Mouse (Mus musculus): ENCODE measurements around the gene Sh2d1a. TPM values are rescaled to one million over a fixed set of nuclear protein-coding genes. Genes with fewer than 3 reads are reported as not detected.
A peak's percentile ranks its signal among the peaks of the same experiment; 100 is the strongest.

The Sh2d1a gene
- polyA plus RNA-seq, 1 experiment from 2014 or later, result 5.5 TPM

GRCm38 (mm10) chrX:42548513-42548912 is 46.3 kb downstream of the Sh2d1a start:
- Histone ChIP-seq H3K27me3 (replicated peaks) (no peaks in the 10 kb centered on the region), H3K4me2 (no peak overlapping the region), H3K9me3 (no peaks in the 10 kb centered on the region), H3K27ac (no peak overlapping the region), H3K4me3 (no peak overlapping the region), H3K9ac (no peak overlapping the region), H3K36me3 (replicated peaks) (no peaks in the 10 kb centered on the region), H3K4me1 (no peaks in the 10 kb centered on the region)
- WGBS, result 71% methylated on average over 4 of the region's 4 CpGs
- ATAC-seq (replicated peaks), result no peak

- no peaks in the 10 kb centered on the region for H3K4me1 ChIP-seq
- no peak overlapping the region for H3K9ac ChIP-seq
- no peak overlapping the region for H3K4me3 ChIP-seq
- 20% methylated on average over 7 of the region's 7 CpGs for WGBS
- no peaks in the 10 kb centered on the region for H3K36me3 ChIP-seq (replicated peaks)
- no peaks in the 10 kb centered on the region for H3K27me3 ChIP-seq (replicated peaks)
- no peaks in the 10 kb centered on the region for H3K9me3 ChIP-seq
- no peak overlapping the region for H3K27ac ChIP-seq
- ATAC-seq (replicated peaks), result 0 out of 2 replicates have a peak, but pooled peaks have one; percentile 37
- no peak overlapping the region for H3K4me2 ChIP-seq
Measured at GRCm38 (mm10) chrX:42557284-42557683, 55.0 kb downstream of the Sh2d1a start.

- Histone ChIP-seq H3K9ac (no peak overlapping the region), H3K4me2 (no peak overlapping the region), H3K27ac (no peak overlapping the region), H3K27me3 (replicated peaks) (no peaks in the 10 kb centered on the region), H3K9me3 (no peaks in the 10 kb centered on the region), H3K4me1 (no peaks in the 10 kb centered on the region), H3K36me3 (replicated peaks) (no peaks in the 10 kb centered on the region), H3K4me3 (no peak overlapping the region)
- ATAC-seq (replicated peaks), result no peak
- WGBS, result 70% methylated on average over 4 of the region's 4 CpGs
Measured at GRCm38 (mm10) chrX:42558683-42559082, 56.4 kb downstream of the Sh2d1a start.

Other genes with a start within 250 kb of the Sh2d1a start
- 0.11 TPM in 1 of 2 replicates, not detected in the other for gene Tex13c2, start 12.8 kb upstream of the Sh2d1a start, polyA plus RNA-seq (2015; fragmentation: Nextera tagmentation; extraction: Ambion mirVana)